In genomic region chr4:151141196-151141880, GRCm38 (mm10) we compare ENCODE assay signal across 8 mouse cellular contexts. TPM values are rescaled to one million over a fixed set of nuclear protein-coding genes. Genes with fewer than 3 reads are reported as not detected.
DNase-seq lines count a peak whose midpoint lies in the region; ATAC-seq lines count a peak whose summit lies in the region.

No protein-coding gene starts in this region.

- DNase-seq in MN1 (ENCODE audit: low spot score) = peak; percentile 95
- peak; percentile 99 for DNase-seq in cerebellum, adult 9-10 months
- peak; percentile 95 to 100 for DNase-seq in frontal cortex, adult 2 months (ENCODE audit: extremely low spot score in 1 of 2, low spot score in 1 of 2)
- peak; percentile 99 for DNase-seq in hindbrain, embryonic 11.5 days (ENCODE audit: low spot score)
- peak; percentile 95 for DNase-seq in layer of hippocampus, adult 9-11 months
- peak; percentile 95 for DNase-seq in lung, postnatal 10 days
- peak; percentile 91 for DNase-seq in ovary, postnatal 36 days (ENCODE audit: low spot score)
- peak; percentile 89 for DNase-seq in thymus, postnatal 14 days

- H3K27ac ChIP-seq in hindbrain, embryonic 11.5 days (ENCODE audit: low read depth, low read length) = peak overlapping the region; percentile 93

- peak overlapping the region; percentile 43 for H3K4me2 ChIP-seq in hindbrain, embryonic 11.5 days (replicated peaks; ENCODE audit: low read depth, low read length)

- WGBS in hindbrain, embryonic 11.5 days = 8% methylated on average over 13 of the region's 13 CpGs

- H3K36me3 ChIP-seq in hindbrain, embryonic 11.5 days (ENCODE audit: control insufficient read depth, insufficient read depth, low read length) = no peaks in the 10 kb centered on the region

- peaks cover 2% of the 10 kb centered on the region; the same call in 1 of the 2 replicates for H3K27me3 ChIP-seq in hindbrain, embryonic 11.5 days (ENCODE audit: control insufficient read depth, insufficient read depth, low read length)

- peaks cover 3% of the 10 kb centered on the region; the same call in 1 of the 2 replicates for H3K9me3 ChIP-seq in hindbrain, embryonic 11.5 days (ENCODE audit: control insufficient read depth, low read length)

- H3K4me3 ChIP-seq in hindbrain, embryonic 11.5 days (ENCODE audit: low read depth, low read length) = peak overlapping the region; percentile 16

- peak overlapping the region; percentile 38 for H3K9ac ChIP-seq in hindbrain, embryonic 11.5 days (ENCODE audit: low read depth, low read length)

- peak; percentile 66 for ATAC-seq in hindbrain, embryonic 11.5 days (ENCODE audit: low FRiP score)

- peaks cover 28% of the 10 kb centered on the region for H3K4me1 ChIP-seq in hindbrain, embryonic 11.5 days (replicated peaks; ENCODE audit: control insufficient read depth, insufficient read depth, low read length)

RNA-seq across cellular contexts. Expression of gene Gm13090, which starts 52.0 kb away (rescaled TPM):
- polyA plus RNA-seq in frontal cortex, adult 2 months (2012; rRNA removed) = not detected in 2 replicates
- polyA plus RNA-seq in hindbrain, embryonic 11.5 days (2014; fragmentation: Nextera tagmentation; extraction: Ambion mirVana) = 0.21 and 0.56 TPM in 2 replicates

Comparison
In these comparisons a context has a peak if more than half of its experiments do, and no peak if none do; other contexts are left out.
1. Peak in every context shown above with its lines: DNase-seq, ATAC-seq, H3K4me3 ChIP-seq and H3K27ac ChIP-seq.